Mouse (Mus musculus) cortical plate, adult 2 months (tissue): ENCODE data around the gene Exd1.

ENCODE experiments used
- CTCF ChIP-seq: fragments of 200-500 bp; IDR thresholded peaks from 2 replicates; pipeline ENCODE4 v1.5.1; 2011; ENCODE audit warnings: mild to moderate bottlenecking, control low read depth, low read length; ENCODE audit not compliant: insufficient read depth; ENCODE audit errors: extremely low read depth
- POLR2A ChIP-seq: fragments of 200-500 bp; IDR thresholded peaks from 2 replicates; pipeline ENCODE4 v1.6.1; 2011; ENCODE audit warnings: mild to moderate bottlenecking, low read length, control low read depth; ENCODE audit not compliant: insufficient read depth; ENCODE audit errors: extremely low read depth

DNA sequence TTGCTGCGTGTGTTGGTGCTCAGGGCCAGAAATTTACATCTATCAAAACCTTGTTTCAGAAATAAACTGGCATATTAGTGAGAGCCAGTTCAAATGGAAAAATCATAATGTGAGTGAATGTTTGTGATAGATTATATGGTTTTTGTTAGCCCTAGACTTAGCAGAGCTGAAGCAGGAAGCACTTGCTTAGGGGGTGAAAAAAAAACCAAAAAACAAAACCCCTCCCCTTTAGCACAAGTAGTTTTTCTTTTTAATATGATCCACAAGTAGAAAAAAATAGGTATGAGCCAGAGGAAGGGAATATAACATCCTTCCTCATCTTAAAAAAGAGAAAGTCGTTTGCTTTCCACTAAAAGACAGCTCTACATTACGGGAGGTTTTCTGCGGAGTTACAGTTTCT, 47.9 kb upstream of the Exd1 start:
- TF ChIP-seq POLR2A (no peak), CTCF (no peak)
